Mouse (Mus musculus): ENCODE results near the gene A930009A15Rik. TPM values are rescaled to one million over a fixed set of nuclear protein-coding genes. Genes with fewer than 3 reads are reported as not detected.

Gene A930009A15Rik
- 0.21 TPM in 2 replicates for polyA plus RNA-seq (2014; fragmentation: Nextera tagmentation; extraction: Ambion mirVana)

- Histone ChIP-seq H3K4me1 (ENCODE audit: control insufficient read depth, insufficient read depth, low read length) (no peaks in the 10 kb centered on the region), H3K9me3 (replicated peaks; ENCODE audit: control insufficient read depth, low read length) (no peaks in the 10 kb centered on the region), H3K4me3 (ENCODE audit: low read depth, low read length) (no peak within 1 kb of the TSS), H3K27ac (replicated peaks; ENCODE audit: low read depth, low read length) (no peak within 1 kb of the TSS), H3K4me2 (ENCODE audit: low read depth, low read length) (no peak within 1 kb of the TSS), H3K9ac (replicated peaks; ENCODE audit: low read length) (no peak within 1 kb of the TSS), H3K36me3 (replicated peaks; ENCODE audit: control insufficient read depth, insufficient read depth, low read depth, low read length) (no peaks in the 10 kb centered on the region), H3K27me3 (ENCODE audit: control insufficient read depth, insufficient read depth, low read length) (no peaks in the 10 kb centered on the region)
- 81% methylated on average over 15 of the region's 15 CpGs for WGBS
- DNase-seq (ENCODE audit: low spot score) (no peak), ATAC-seq (replicated peaks; ENCODE audit: insufficient number of reproducible peaks, low FRiP score, low TSS enrichment, low read depth) (no peak)
Observed at GRCm38 (mm10) chr10:115569712-115570491, at the start of gene A930009A15Rik. Gene A930009A15Rik, plus strand, starts transcription at chr10:115569986.

- Histone ChIP-seq H3K27ac (replicated peaks; ENCODE audit: low read depth, low read length) (peak overlapping the region; percentile 52; the same call in 1 of the 2 replicates), H3K4me1 (ENCODE audit: control insufficient read depth, insufficient read depth, low read length) (no peaks in the 10 kb centered on the region), H3K9ac (replicated peaks; ENCODE audit: low read length) (no peak overlapping the region), H3K36me3 (replicated peaks; ENCODE audit: control insufficient read depth, insufficient read depth, low read depth, low read length) (no peaks in the 10 kb centered on the region), H3K4me3 (ENCODE audit: low read depth, low read length) (no peak overlapping the region), H3K4me2 (ENCODE audit: low read depth, low read length) (no peak overlapping the region; the same call in 1 of the 2 replicates), H3K9me3 (replicated peaks; ENCODE audit: control insufficient read depth, low read length) (no peaks in the 10 kb centered on the region), H3K27me3 (ENCODE audit: control insufficient read depth, insufficient read depth, low read length) (no peaks in the 10 kb centered on the region)
- DNase-seq (ENCODE audit: low spot score) (peak; percentile 68), ATAC-seq (replicated peaks; ENCODE audit: insufficient number of reproducible peaks, low FRiP score, low TSS enrichment, low read depth) (no peak)
- WGBS: 37% methylated on average over 17 of the region's 17 CpGs
Observed at GRCm38 (mm10) chr10:115520200-115521080, 49.3 kb upstream of the A930009A15Rik start.

- H3K36me3 ChIP-seq (replicated peaks; ENCODE audit: control insufficient read depth, insufficient read depth, low read depth, low read length): no peaks in the 10 kb centered on the region
- H3K9ac ChIP-seq (replicated peaks; ENCODE audit: low read length): no peak overlapping the region
- H3K4me1 ChIP-seq (ENCODE audit: control insufficient read depth, insufficient read depth, low read length): no peaks in the 10 kb centered on the region
- H3K9me3 ChIP-seq (replicated peaks; ENCODE audit: control insufficient read depth, low read length): no peaks in the 10 kb centered on the region
- ATAC-seq (replicated peaks; ENCODE audit: insufficient number of reproducible peaks, low FRiP score, low TSS enrichment, low read depth) (no peak), DNase-seq (ENCODE audit: low spot score) (peak; percentile 62)
- H3K4me3 ChIP-seq (ENCODE audit: low read depth, low read length): no peak overlapping the region
- WGBS: 14% methylated on average over 4 of the region's 4 CpGs
- H3K4me2 ChIP-seq (ENCODE audit: low read depth, low read length): no peak overlapping the region
- no peaks in the 10 kb centered on the region for H3K27me3 ChIP-seq (ENCODE audit: control insufficient read depth, insufficient read depth, low read length)
- no peak overlapping the region for H3K27ac ChIP-seq (replicated peaks; ENCODE audit: low read depth, low read length)
Observed at GRCm38 (mm10) chr10:115521081-115521451, 48.7 kb upstream of the A930009A15Rik start.

GRCm38 (mm10) chr10:115528892-115529291 is 40.9 kb upstream of the A930009A15Rik start:
- Histone ChIP-seq H3K27ac (replicated peaks; ENCODE audit: low read depth, low read length) (no peak overlapping the region), H3K27me3 (ENCODE audit: control insufficient read depth, insufficient read depth, low read length) (no peaks in the 10 kb centered on the region), H3K4me1 (ENCODE audit: control insufficient read depth, insufficient read depth, low read length) (no peaks in the 10 kb centered on the region), H3K4me2 (ENCODE audit: low read depth, low read length) (no peak overlapping the region), H3K4me3 (ENCODE audit: low read depth, low read length) (no peak overlapping the region), H3K9ac (replicated peaks; ENCODE audit: low read length) (no peak overlapping the region), H3K36me3 (replicated peaks; ENCODE audit: control insufficient read depth, insufficient read depth, low read depth, low read length) (no peaks in the 10 kb centered on the region), H3K9me3 (replicated peaks; ENCODE audit: control insufficient read depth, low read length) (no peaks in the 10 kb centered on the region)
- 73% methylated on average over 4 of the region's 4 CpGs for whole genome bisulfite sequencing
- DNase-seq (ENCODE audit: low spot score): no peak
- no peak for ATAC-seq (replicated peaks; ENCODE audit: insufficient number of reproducible peaks, low FRiP score, low TSS enrichment, low read depth)

GRCm38 (mm10) chr10:115529768-115530167 is 40.0 kb upstream of the A930009A15Rik start:
- 84% methylated on average over 12 of the region's 12 CpGs for WGBS
- no peak overlapping the region for H3K9ac ChIP-seq (replicated peaks; ENCODE audit: low read length)
- no peak overlapping the region for H3K4me3 ChIP-seq (ENCODE audit: low read depth, low read length)
- no peak for DNase-seq (ENCODE audit: low spot score)
- no peaks in the 10 kb centered on the region for H3K36me3 ChIP-seq (replicated peaks; ENCODE audit: control insufficient read depth, insufficient read depth, low read depth, low read length)
- no peak overlapping the region for H3K27ac ChIP-seq (replicated peaks; ENCODE audit: low read depth, low read length)
- no peaks in the 10 kb centered on the region for H3K27me3 ChIP-seq (ENCODE audit: control insufficient read depth, insufficient read depth, low read length)
- no peak for ATAC-seq (replicated peaks; ENCODE audit: insufficient number of reproducible peaks, low FRiP score, low TSS enrichment, low read depth)
- H3K4me1 ChIP-seq (ENCODE audit: control insufficient read depth, insufficient read depth, low read length): no peaks in the 10 kb centered on the region
- no peak overlapping the region for H3K4me2 ChIP-seq (ENCODE audit: low read depth, low read length)
- H3K9me3 ChIP-seq (replicated peaks; ENCODE audit: control insufficient read depth, low read length): no peaks in the 10 kb centered on the region

- Histone ChIP-seq H3K36me3 (replicated peaks; ENCODE audit: control insufficient read depth, insufficient read depth, low read depth, low read length) (no peaks in the 10 kb centered on the region), H3K9me3 (replicated peaks; ENCODE audit: control insufficient read depth, low read length) (no peaks in the 10 kb centered on the region), H3K4me1 (ENCODE audit: control insufficient read depth, insufficient read depth, low read length) (no peaks in the 10 kb centered on the region), H3K4me3 (ENCODE audit: low read depth, low read length) (no peak overlapping the region), H3K9ac (replicated peaks; ENCODE audit: low read length) (no peak overlapping the region), H3K27me3 (ENCODE audit: control insufficient read depth, insufficient read depth, low read length) (no peaks in the 10 kb centered on the region), H3K27ac (replicated peaks; ENCODE audit: low read depth, low read length) (no peak overlapping the region), H3K4me2 (ENCODE audit: low read depth, low read length) (no peak overlapping the region)
- DNase-seq (ENCODE audit: low spot score): no peak
- ATAC-seq (replicated peaks; ENCODE audit: insufficient number of reproducible peaks, low FRiP score, low TSS enrichment, low read depth): no peak
- WGBS: 67% methylated on average over 2 of the region's 2 CpGs
Observed at GRCm38 (mm10) chr10:115530746-115531145, 39.0 kb upstream of the A930009A15Rik start.

- 85% methylated on average over 6 of the region's 6 CpGs for WGBS
Observed at GRCm38 (mm10) chr10:115542917-115543316, 26.9 kb upstream of the A930009A15Rik start.

GRCm38 (mm10) chr10:115550253-115550652 is 19.5 kb upstream of the A930009A15Rik start:
- no peaks in the 10 kb centered on the region for H3K9me3 ChIP-seq (replicated peaks; ENCODE audit: control insufficient read depth, low read length)
- H3K4me1 ChIP-seq (ENCODE audit: control insufficient read depth, insufficient read depth, low read length): no peaks in the 10 kb centered on the region
- no peaks in the 10 kb centered on the region for H3K36me3 ChIP-seq (replicated peaks; ENCODE audit: control insufficient read depth, insufficient read depth, low read depth, low read length)
- no peak overlapping the region for H3K4me2 ChIP-seq (ENCODE audit: low read depth, low read length)
- H3K27me3 ChIP-seq (ENCODE audit: control insufficient read depth, insufficient read depth, low read length): no peaks in the 10 kb centered on the region
- ATAC-seq (replicated peaks; ENCODE audit: insufficient number of reproducible peaks, low FRiP score, low TSS enrichment, low read depth) (no peak), DNase-seq (ENCODE audit: low spot score) (no peak)
- 76% methylated on average over 7 of the region's 7 CpGs for WGBS
- H3K27ac ChIP-seq (replicated peaks; ENCODE audit: low read depth, low read length): no peak overlapping the region
- H3K9ac ChIP-seq (replicated peaks; ENCODE audit: low read length): no peak overlapping the region
- H3K4me3 ChIP-seq (ENCODE audit: low read depth, low read length): no peak overlapping the region

More at GRCm38 (mm10) chr10:115542917-115543316, 26.9 kb upstream of the A930009A15Rik start:
- DNase-seq (ENCODE audit: low spot score) (no peak), ATAC-seq (replicated peaks; ENCODE audit: insufficient number of reproducible peaks, low FRiP score, low TSS enrichment, low read depth) (no peak)
- no peaks in the 10 kb centered on the region for H3K9me3 ChIP-seq (replicated peaks; ENCODE audit: control insufficient read depth, low read length)
- H3K9ac ChIP-seq (replicated peaks; ENCODE audit: low read length): no peak overlapping the region
- H3K4me1 ChIP-seq (ENCODE audit: control insufficient read depth, insufficient read depth, low read length): no peaks in the 10 kb centered on the region
- H3K4me3 ChIP-seq (ENCODE audit: low read depth, low read length): no peak overlapping the region
- H3K27me3 ChIP-seq (ENCODE audit: control insufficient read depth, insufficient read depth, low read length): no peaks in the 10 kb centered on the region
- H3K27ac ChIP-seq (replicated peaks; ENCODE audit: low read depth, low read length): no peak overlapping the region
- no peak overlapping the region for H3K4me2 ChIP-seq (ENCODE audit: low read depth, low read length)
- no peaks in the 10 kb centered on the region for H3K36me3 ChIP-seq (replicated peaks; ENCODE audit: control insufficient read depth, insufficient read depth, low read depth, low read length)

All from embryonic facial prominence, embryonic 11.5 days (tissue).